Mouse (Mus musculus) left cerebral cortex, postnatal 36 days (tissue): ENCODE measurements at regions not wholly inside any gene's neighbourhood (a gene's known extent, or its start where the extent isn't known, plus 50 kb on each side); places are given as distances from the start of the nearest gene placed in this dataset.
"Not testable (repeated sequence)": the region's sequence is repeated elsewhere in the genome, so short reads cannot be mapped to it uniquely, and the experiment has no call there.

Experiments
- DNase-seq, 2 experiments: peaks; one replicate each; pipeline ENCODE4 v3.0.0; 2021 to 2022; ENCODE audit warnings: low spot score in 2 of 2, mixed read lengths in 1 of 2
- intact Hi-C: fragments of 180-260 bp; cut with DNase I; formaldehyde crosslinking; loops from one replicate; pipeline ENCODE4 v1.15.1; 2025

- intact Hi-C loops = no loop called here
- no peak for DNase-seq
These were observed 122.4 kb downstream of the Phf3 start for GRCm38 (mm10) chr1:30751138-30751907.

- intact Hi-C loops = no loop called here
- DNase-seq = no peak
These were observed 131.8 kb downstream of the Phf3 start for GRCm38 (mm10) chr1:30741955-30742354.

- intact Hi-C loops = no loop called here
- DNase-seq = peak in 1 of 2 experiments; percentile 47
These were observed 132.9 kb downstream of the Phf3 start for GRCm38 (mm10) chr1:30740831-30741230.

- DNase-seq = no peak
- intact Hi-C loops = no loop called here
These were observed 152.2 kb downstream of the Phf3 start for GRCm38 (mm10) chr1:30721519-30721918.

GRCm38 (mm10) chr1:30720829-30721228 is 152.9 kb downstream of the Phf3 start:
- intact Hi-C loops = no loop called here
- DNase-seq = peak in 1 of 2 experiments; percentile 17

GRCm38 (mm10) chr1:30718578-30718977 is 155.1 kb downstream of the Phf3 start:
- intact Hi-C loops = no loop called here

GRCm38 (mm10) chr1:30716346-30716745 is 157.4 kb downstream of the Phf3 start:
- DNase-seq = no peak
- intact Hi-C loops = no loop called here

More at GRCm38 (mm10) chr1:30718578-30718977, 155.1 kb downstream of the Phf3 start:
- DNase-seq = no peak

- intact Hi-C loops = loop anchor here (5.0 to 10.0 kb wide), 2 partner anchors 234 to 636 kb away; no protein-coding TSS in a partner anchor
- DNase-seq = no peak
These were observed 172.6 kb downstream of the Phf3 start for GRCm38 (mm10) chr1:30701116-30701515.

- intact Hi-C loops = loop anchor here (5.0 to 10.0 kb wide), 2 partner anchors 234 to 637 kb away; no protein-coding TSS in a partner anchor
- no peak for DNase-seq
These were observed 173.2 kb downstream of the Phf3 start for GRCm38 (mm10) chr1:30700399-30701081.

GRCm38 (mm10) chr1:30696342-30696741 is 177.4 kb downstream of the Phf3 start:
- intact Hi-C loops = no loop called here
- no peak for DNase-seq

- no peak for DNase-seq
- intact Hi-C loops = no loop called here
These were observed 188.4 kb downstream of the Phf3 start for GRCm38 (mm10) chr1:30685318-30685717.

- intact Hi-C loops = no loop called here
- DNase-seq = no peak
These were observed 189.8 kb downstream of the Phf3 start for GRCm38 (mm10) chr1:30683889-30684288.

- intact Hi-C loops = no loop called here
- DNase-seq = no peak
These were observed 233.9 kb downstream of the Phf3 start for GRCm38 (mm10) chr1:30639807-30640206.

- intact Hi-C loops = no loop called here
- DNase-seq = no peak
These were observed 241.0 kb downstream of the Phf3 start for GRCm38 (mm10) chr1:30632760-30633159.

- intact Hi-C loops, DNase-seq: not testable (repeated sequence)
These were observed 245.9 kb downstream of the Phf3 start for GRCm38 (mm10) chr1:30627796-30628195.

GRCm38 (mm10) chr1:30595122-30595730 is 278.5 kb downstream of the Phf3 start:
- no peak for DNase-seq
- intact Hi-C loops = no loop called here

GRCm38 (mm10) chr1:30594036-30594435 is 279.7 kb downstream of the Phf3 start:
- no peak for DNase-seq
- intact Hi-C loops = no loop called here

GRCm38 (mm10) chr1:30590721-30591120 is 283.0 kb downstream of the Phf3 start:
- no peak for DNase-seq
- intact Hi-C loops = no loop called here

- intact Hi-C loops = no loop called here
- DNase-seq = no peak
These were observed 284.8 kb downstream of the Phf3 start for GRCm38 (mm10) chr1:30588885-30589284.

- peak; percentile 20 to 42 for DNase-seq
- intact Hi-C loops = no loop called here
These were observed 285.4 kb downstream of the Phf3 start for GRCm38 (mm10) chr1:30588336-30588735.
